Mouse (Mus musculus): Measurements from ENCODE around the gene March6.

The March6 gene

GRCm38 (mm10) chr15:31417796-31418685 is 112.8 kb downstream of the March6 start:
- DNase-seq (ENCODE audit: extremely low spot score, low read depth, low spot score), result no peak

DNA sequence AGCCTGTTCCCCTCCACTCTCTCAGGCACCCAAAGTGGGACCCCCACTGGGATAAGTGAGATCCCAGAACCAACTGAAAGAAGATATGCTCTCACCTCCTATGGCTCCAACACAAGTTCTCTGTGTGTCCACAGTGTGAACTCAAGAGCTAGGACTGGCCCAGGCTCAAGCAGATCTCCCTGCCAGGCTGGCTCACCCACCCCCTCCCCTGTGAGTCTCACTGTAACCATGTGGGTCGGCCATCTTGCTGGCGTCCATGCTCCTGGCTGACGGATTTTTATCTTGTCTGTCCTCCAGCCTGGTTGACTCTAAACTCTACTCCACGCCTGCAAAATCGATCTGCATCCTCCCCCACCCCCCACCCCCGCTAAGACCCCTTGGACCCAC is 113.5 kb downstream of the March6 start:
- no peak for DNase-seq (ENCODE audit: extremely low spot score, low read depth, low spot score)

DNA sequence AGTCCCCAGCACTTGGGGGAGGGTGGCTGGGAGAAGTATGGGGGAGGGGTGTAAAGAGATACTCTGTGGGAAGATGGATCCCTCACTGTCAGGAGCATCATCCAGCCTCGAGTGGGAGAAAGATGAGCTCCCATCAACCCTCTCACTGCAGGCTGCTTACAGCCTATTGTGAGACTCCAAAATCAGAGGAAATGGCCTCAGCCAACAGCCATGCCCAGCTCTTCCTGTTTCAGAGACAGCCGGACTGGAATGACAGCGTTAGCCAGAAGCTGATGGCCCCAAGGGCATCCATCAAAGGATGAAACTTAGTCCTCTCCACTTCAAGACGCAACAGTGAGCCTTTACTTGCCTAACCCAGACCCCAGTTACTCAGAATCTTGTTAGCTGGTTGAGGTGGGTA is 115.7 kb downstream of the March6 start:
- no peak for DNase-seq (ENCODE audit: extremely low spot score, low read depth, low spot score)

DNA sequence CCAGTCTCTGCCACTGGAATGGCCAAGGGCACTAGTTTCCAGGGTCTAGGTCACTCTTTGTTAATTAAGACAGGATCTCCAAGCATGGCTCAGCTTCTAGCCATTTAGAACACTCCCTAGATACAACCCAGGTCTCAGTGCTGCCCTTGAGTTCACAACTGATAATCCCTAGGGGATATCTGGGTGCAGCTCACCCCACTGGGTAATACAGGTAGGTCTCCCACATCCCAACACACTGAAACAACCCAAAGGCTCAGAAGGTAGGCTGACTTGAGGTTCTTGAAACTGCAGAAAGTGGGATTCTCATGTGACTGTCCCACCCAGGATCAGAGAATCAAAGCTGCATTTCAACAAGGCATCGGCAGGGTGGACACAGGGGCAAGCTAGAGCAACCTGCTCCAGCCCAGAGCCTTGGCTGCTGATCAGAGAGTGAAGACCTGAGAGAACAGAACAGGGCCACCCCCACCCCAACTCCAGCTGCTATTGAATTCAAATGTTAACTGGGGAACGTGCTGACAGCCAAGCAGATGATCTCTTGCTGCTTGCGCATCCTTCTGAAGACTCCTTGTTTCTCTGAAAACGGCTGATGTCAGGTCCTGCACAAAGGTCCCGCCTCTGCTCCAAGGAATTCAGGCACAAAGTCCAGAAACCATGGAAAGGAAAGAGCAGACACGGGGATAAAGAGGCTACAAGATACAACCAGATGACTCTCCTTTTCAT is 116.5 kb downstream of the March6 start:
- no peak for DNase-seq (ENCODE audit: extremely low spot score, low read depth, low spot score)

- DNase-seq (ENCODE audit: extremely low spot score, low read depth, low spot score), result no peak
These were observed 117.2 kb downstream of the March6 start for GRCm38 (mm10) chr15:31413662-31414061.

DNA sequence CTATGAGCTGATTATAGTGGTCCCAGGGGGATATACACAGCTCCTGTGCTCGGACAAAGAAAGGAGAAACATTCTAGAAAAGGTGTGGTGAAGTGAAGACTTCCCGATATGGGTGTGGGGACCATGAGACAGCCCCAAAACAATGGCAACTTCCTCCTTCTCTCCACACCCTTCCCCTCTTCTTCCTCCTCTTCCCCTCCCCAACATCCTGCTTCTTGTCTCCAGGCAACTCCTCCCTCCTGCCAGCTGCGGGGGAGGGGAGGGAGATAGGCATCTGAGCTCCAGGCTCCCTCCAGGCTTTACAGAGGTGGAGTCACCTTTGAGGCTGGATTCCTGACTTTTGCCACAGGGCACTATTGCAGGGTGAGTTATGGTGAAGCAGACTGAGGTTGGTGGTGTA is 117.9 kb downstream of the March6 start:
- no peak for DNase-seq (ENCODE audit: extremely low spot score, low read depth, low spot score)

GRCm38 (mm10) chr15:31412436-31412835 is 118.4 kb downstream of the March6 start:
- no peak for DNase-seq (ENCODE audit: extremely low spot score, low read depth, low spot score)

DNA sequence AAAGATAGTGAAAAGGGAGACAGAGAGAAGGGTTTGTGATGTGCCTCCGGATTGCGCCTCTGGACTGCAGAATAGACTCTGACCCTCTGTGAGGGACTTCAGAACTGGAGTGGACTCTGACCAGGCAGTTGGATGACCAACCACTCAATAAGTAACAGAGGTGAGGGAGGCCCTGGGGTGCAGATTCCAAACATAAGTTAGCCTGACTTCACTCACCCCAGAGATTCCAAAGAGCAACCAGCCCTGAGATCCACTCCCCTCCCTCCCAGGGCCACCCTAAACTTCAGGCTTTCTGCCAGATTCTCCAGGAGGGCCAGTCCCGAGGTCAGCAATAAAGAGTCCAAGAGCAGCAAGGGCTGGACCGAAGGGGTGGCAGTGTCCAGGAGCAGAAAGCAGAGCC is 123.4 kb downstream of the March6 start:
- no peak for DNase-seq (ENCODE audit: extremely low spot score, low read depth, low spot score)

- no peak for DNase-seq (ENCODE audit: extremely low spot score, low read depth, low spot score)
These were observed 124.0 kb downstream of the March6 start for GRCm38 (mm10) chr15:31406881-31407280.
